Mouse (Mus musculus): Measurements from ENCODE around the gene Rhebl1. TPM values are rescaled to one million over a fixed set of nuclear protein-coding genes. Genes with fewer than 3 reads are reported as not detected.
"Not testable (repeated sequence)": the region's sequence is repeated elsewhere in the genome, so short reads cannot be mapped to it uniquely, and the experiment has no call there.

Gene Rhebl1
- total and polyA plus RNA-seq, 2 experiments = 0.37 to 1.8 TPM

- peak; percentile 94 for DNase-seq (ENCODE audit: extremely low read depth, low read depth, low spot score)
- TF ChIP-seq CTCF (IDR thresholded peaks at IDR 0.05; ENCODE audit: low read depth, low read length) (peak; percentile 80), POLR2A (IDR thresholded peaks at IDR 0.05; ENCODE audit: extremely low read depth, insufficient read depth, low read length) (no peak)
- 16% methylated on average over 13 of the region's 13 CpGs for WGBS
- Histone ChIP-seq H3K36me3 (ENCODE audit: control insufficient read depth, insufficient read depth, low read length) (no peaks in the 10 kb centered on the region), H3K79me2 (ENCODE audit: control insufficient read depth, insufficient read depth, low read length) (no peaks in the 10 kb centered on the region), H3K4me1 (ENCODE audit: control insufficient read depth, insufficient read depth, low read length) (peaks cover 8% of the 10 kb centered on the region; the same call in 1 of the 2 replicates), H3K27ac (replicated peaks; ENCODE audit: insufficient read depth, low read depth, low read length) (no peak overlapping the region), H3K9ac (ENCODE audit: low read depth, low read length) (no peak overlapping the region), H3K27me3 (ENCODE audit: control insufficient read depth, insufficient read depth, low read length) (no peaks in the 10 kb centered on the region), H3K4me3 (ENCODE audit: insufficient read depth, low read depth, low read length) (no peak overlapping the region)
Observed at GRCm38 (mm10) chr15:98928598-98929240, 34.4 kb upstream of the Rhebl1 start.

GRCm38 (mm10) chr15:98927566-98927965, 33.2 kb upstream of the Rhebl1 start:
- peaks cover 10% of the 10 kb centered on the region; the same call in 1 of the 2 replicates for H3K4me1 ChIP-seq (ENCODE audit: control insufficient read depth, insufficient read depth, low read length)
- no peaks in the 10 kb centered on the region for H3K27me3 ChIP-seq (ENCODE audit: control insufficient read depth, insufficient read depth, low read length)
- no peak overlapping the region for H3K4me3 ChIP-seq (ENCODE audit: insufficient read depth, low read depth, low read length)
- H3K27ac ChIP-seq (replicated peaks; ENCODE audit: insufficient read depth, low read depth, low read length) = no peak overlapping the region
- no peak for DNase-seq (ENCODE audit: extremely low read depth, low read depth, low spot score)
- H3K79me2 ChIP-seq (ENCODE audit: control insufficient read depth, insufficient read depth, low read length) = no peaks in the 10 kb centered on the region
- 92% methylated on average over 5 of the region's 5 CpGs for WGBS
- TF ChIP-seq CTCF (IDR thresholded peaks at IDR 0.05; ENCODE audit: low read depth, low read length) (no peak), POLR2A (IDR thresholded peaks at IDR 0.05; ENCODE audit: extremely low read depth, insufficient read depth, low read length) (no peak)
- H3K9ac ChIP-seq (ENCODE audit: low read depth, low read length) = no peak overlapping the region
- H3K36me3 ChIP-seq (ENCODE audit: control insufficient read depth, insufficient read depth, low read length) = no peaks in the 10 kb centered on the region

- Histone ChIP-seq H3K36me3 (ENCODE audit: control insufficient read depth, insufficient read depth, low read length) (no peaks in the 10 kb centered on the region), H3K4me1 (ENCODE audit: control insufficient read depth, insufficient read depth, low read length) (peaks cover 15% of the 10 kb centered on the region), H3K79me2 (ENCODE audit: control insufficient read depth, insufficient read depth, low read length) (no peaks in the 10 kb centered on the region), H3K9ac (ENCODE audit: low read depth, low read length) (no peak overlapping the region), H3K4me3 (ENCODE audit: insufficient read depth, low read depth, low read length) (no peak overlapping the region), H3K27me3 (ENCODE audit: control insufficient read depth, insufficient read depth, low read length) (no peaks in the 10 kb centered on the region), H3K27ac (replicated peaks; ENCODE audit: insufficient read depth, low read depth, low read length) (peak overlapping the region; percentile 53)
- TF ChIP-seq POLR2A (IDR thresholded peaks at IDR 0.05; ENCODE audit: extremely low read depth, insufficient read depth, low read length) = no peak
- no peak for TF ChIP-seq CTCF (IDR thresholded peaks at IDR 0.05; ENCODE audit: low read depth, low read length)
- 21% methylated on average over 3 of the region's 3 CpGs for WGBS
- DNase-seq (ENCODE audit: extremely low read depth, low read depth, low spot score) = peak; percentile 99
Observed at GRCm38 (mm10) chr15:98924682-98925081, 30.3 kb upstream of the Rhebl1 start.

- Histone ChIP-seq H3K27ac (replicated peaks; ENCODE audit: insufficient read depth, low read depth, low read length) (peak overlapping the region; percentile 87), H3K27me3 (ENCODE audit: control insufficient read depth, insufficient read depth, low read length) (no peaks in the 10 kb centered on the region), H3K79me2 (ENCODE audit: control insufficient read depth, insufficient read depth, low read length) (no peaks in the 10 kb centered on the region), H3K36me3 (ENCODE audit: control insufficient read depth, insufficient read depth, low read length) (no peaks in the 10 kb centered on the region), H3K4me3 (ENCODE audit: insufficient read depth, low read depth, low read length) (no peak overlapping the region), H3K9ac (ENCODE audit: low read depth, low read length) (no peak overlapping the region), H3K4me1 (ENCODE audit: control insufficient read depth, insufficient read depth, low read length) (peaks cover 15% of the 10 kb centered on the region)
- DNase-seq (ENCODE audit: extremely low read depth, low read depth, low spot score) = no peak
- no peak for TF ChIP-seq CTCF (IDR thresholded peaks at IDR 0.05; ENCODE audit: low read depth, low read length)
- no peak for TF ChIP-seq POLR2A (IDR thresholded peaks at IDR 0.05; ENCODE audit: extremely low read depth, insufficient read depth, low read length)
- WGBS = 73% methylated on average over 2 of the region's 2 CpGs
Observed at GRCm38 (mm10) chr15:98923031-98923537, 28.7 kb upstream of the Rhebl1 start.

GRCm38 (mm10) chr15:98922581-98922980, 28.2 kb upstream of the Rhebl1 start:
- Histone ChIP-seq H3K36me3 (ENCODE audit: control insufficient read depth, insufficient read depth, low read length) (no peaks in the 10 kb centered on the region), H3K27ac (replicated peaks; ENCODE audit: insufficient read depth, low read depth, low read length) (peak overlapping the region; percentile 76), H3K4me3 (ENCODE audit: insufficient read depth, low read depth, low read length) (no peak overlapping the region), H3K79me2 (ENCODE audit: control insufficient read depth, insufficient read depth, low read length) (no peaks in the 10 kb centered on the region), H3K9ac (ENCODE audit: low read depth, low read length) (no peak overlapping the region), H3K27me3 (ENCODE audit: control insufficient read depth, insufficient read depth, low read length) (no peaks in the 10 kb centered on the region), H3K4me1 (ENCODE audit: control insufficient read depth, insufficient read depth, low read length) (peaks cover 13% of the 10 kb centered on the region)
- 13% methylated on average over 3 of the region's 3 CpGs for WGBS
- DNase-seq (ENCODE audit: extremely low read depth, low read depth, low spot score) = peak; percentile 96
- no peak for TF ChIP-seq CTCF (IDR thresholded peaks at IDR 0.05; ENCODE audit: low read depth, low read length)
- TF ChIP-seq POLR2A (IDR thresholded peaks at IDR 0.05; ENCODE audit: extremely low read depth, insufficient read depth, low read length) = no peak

GRCm38 (mm10) chr15:98921510-98921909, 27.2 kb upstream of the Rhebl1 start:
- Histone ChIP-seq H3K4me3 (ENCODE audit: insufficient read depth, low read depth, low read length) (no peak overlapping the region), H3K9ac (ENCODE audit: low read depth, low read length) (no peak overlapping the region), H3K27me3 (ENCODE audit: control insufficient read depth, insufficient read depth, low read length) (no peaks in the 10 kb centered on the region), H3K4me1 (ENCODE audit: control insufficient read depth, insufficient read depth, low read length) (peaks cover 17% of the 10 kb centered on the region), H3K27ac (replicated peaks; ENCODE audit: insufficient read depth, low read depth, low read length) (no peak overlapping the region), H3K79me2 (ENCODE audit: control insufficient read depth, insufficient read depth, low read length) (peaks cover under 1% of the 10 kb centered on the region; the same call in 1 of the 2 replicates), H3K36me3 (ENCODE audit: control insufficient read depth, insufficient read depth, low read length) (no peaks in the 10 kb centered on the region)
- 93% methylated on average over 5 of the region's 5 CpGs for WGBS
- no peak for DNase-seq (ENCODE audit: extremely low read depth, low read depth, low spot score)
- no peak for TF ChIP-seq POLR2A (IDR thresholded peaks at IDR 0.05; ENCODE audit: extremely low read depth, insufficient read depth, low read length)
- TF ChIP-seq CTCF (IDR thresholded peaks at IDR 0.05; ENCODE audit: low read depth, low read length) = no peak

- WGBS = 10% methylated on average over 8 of the region's 8 CpGs
- not testable (repeated sequence) for H3K27me3 ChIP-seq (ENCODE audit: control insufficient read depth, insufficient read depth, low read length); DNase-seq (ENCODE audit: extremely low read depth, low read depth, low spot score); H3K79me2 ChIP-seq (ENCODE audit: control insufficient read depth, insufficient read depth, low read length); H3K36me3 ChIP-seq (ENCODE audit: control insufficient read depth, insufficient read depth, low read length)
- Histone ChIP-seq H3K9ac (ENCODE audit: low read depth, low read length) (peak overlapping the region; percentile 57), H3K4me3 (ENCODE audit: insufficient read depth, low read depth, low read length) (peak overlapping the region; percentile 50), H3K27ac (replicated peaks; ENCODE audit: insufficient read depth, low read depth, low read length) (peak overlapping the region; percentile 53), H3K4me1 (ENCODE audit: control insufficient read depth, insufficient read depth, low read length) (peaks cover 19% of the 10 kb centered on the region)
Observed at GRCm38 (mm10) chr15:98918499-98918895, 24.2 kb upstream of the Rhebl1 start.

Measured in liver, adult 2 months (tissue).